Mouse (Mus musculus): ENCODE measurements around the gene Hoxc8.

The Hoxc8 gene

GRCm38 (mm10) chr15:102965003-102965891, 25.2 kb upstream of the Hoxc8 start:
- DNase-seq (ENCODE audit: low spot score) = no peak

GRCm38 (mm10) chr15:102965892-102966775, 24.3 kb upstream of the Hoxc8 start:
- peak; percentile 66 for DNase-seq (ENCODE audit: low spot score)

GRCm38 (mm10) chr15:102966776-102967311, 23.6 kb upstream of the Hoxc8 start, which contains the start of gene Hoxc10:
Gene Hoxc10, plus strand, starts transcription at chr15:102966796.
- no peak for DNase-seq (ENCODE audit: low spot score)

GRCm38 (mm10) chr15:102967312-102967510, 23.2 kb upstream of the Hoxc8 start, which contains the start of gene Hoxc5:
Gene Hoxc5, plus strand, starts transcription at chr15:102967443.
- no peak for DNase-seq (ENCODE audit: low spot score)

GRCm38 (mm10) chr15:102967511-102968397, 22.7 kb upstream of the Hoxc8 start:
- no peak for DNase-seq (ENCODE audit: low spot score)

GRCm38 (mm10) chr15:102969296-102969695, 21.1 kb upstream of the Hoxc8 start:
- no peak for DNase-seq (ENCODE audit: low spot score)

- DNase-seq (ENCODE audit: low spot score) = no peak
Observed at GRCm38 (mm10) chr15:102970740-102971139, 19.7 kb upstream of the Hoxc8 start.

GRCm38 (mm10) chr15:102972254-102972653, 18.2 kb upstream of the Hoxc8 start:
- no peak for DNase-seq (ENCODE audit: low spot score)

GRCm38 (mm10) chr15:102972753-102973152, 17.7 kb upstream of the Hoxc8 start:
- DNase-seq (ENCODE audit: low spot score) = no peak

GRCm38 (mm10) chr15:102975034-102975433, 15.4 kb upstream of the Hoxc8 start:
- DNase-seq (ENCODE audit: low spot score) = no peak

- no peak for DNase-seq (ENCODE audit: low spot score)
Observed at GRCm38 (mm10) chr15:102975688-102976111, 14.7 kb upstream of the Hoxc8 start.

- DNase-seq (ENCODE audit: low spot score) = no peak
Observed at GRCm38 (mm10) chr15:102976171-102976570, 14.2 kb upstream of the Hoxc8 start, which contains the start of gene Hoxc9. Gene Hoxc9, plus strand, starts transcription at chr15:102976439.

- DNase-seq (ENCODE audit: low spot score) = no peak
Observed at GRCm38 (mm10) chr15:102976631-102977422, 13.6 kb upstream of the Hoxc8 start.

GRCm38 (mm10) chr15:102977423-102977974, 12.9 kb upstream of the Hoxc8 start:
- no peak for DNase-seq (ENCODE audit: low spot score)

- no peak for DNase-seq (ENCODE audit: low spot score)
Observed at GRCm38 (mm10) chr15:102978615-102979515, 11.5 kb upstream of the Hoxc8 start.

- DNase-seq (ENCODE audit: low spot score) = no peak
Observed at GRCm38 (mm10) chr15:102979936-102980335, 10.5 kb upstream of the Hoxc8 start.

GRCm38 (mm10) chr15:102980352-102980751, 10.1 kb upstream of the Hoxc8 start:
- no peak for DNase-seq (ENCODE audit: low spot score)

- DNase-seq (ENCODE audit: low spot score) = no peak
Observed at GRCm38 (mm10) chr15:102980912-102981311, 9.5 kb upstream of the Hoxc8 start.

Data from urinary bladder, postnatal 10 days (tissue).